Mouse (Mus musculus) liver (tissue): ENCODE results near the gene Nck1.

ENCODE experiments used
- DNase-seq: peaks from one replicate; pipeline ENCODE4 v3.0.0-alpha.2; 2020; ENCODE audit warnings: mixed read lengths

Gene Nck1

GRCm38 (mm10) chr9:100468151-100468550, 77.8 kb downstream of the Nck1 start:
- DNase-seq, result no peak

- DNase-seq, result no peak
Measured at GRCm38 (mm10) chr9:100467653-100468052, 78.3 kb downstream of the Nck1 start.

- DNase-seq, result no peak
Measured at GRCm38 (mm10) chr9:100466743-100467142, 79.2 kb downstream of the Nck1 start.

GRCm38 (mm10) chr9:100465988-100466387, 79.9 kb downstream of the Nck1 start:
- no peak for DNase-seq

- DNase-seq, result no peak
Measured at GRCm38 (mm10) chr9:100465380-100465779, 80.6 kb downstream of the Nck1 start.

GRCm38 (mm10) chr9:100463771-100464170, 82.2 kb downstream of the Nck1 start:
- no peak for DNase-seq

GRCm38 (mm10) chr9:100462098-100462497, 83.8 kb downstream of the Nck1 start:
- no peak for DNase-seq

GRCm38 (mm10) chr9:100461671-100462070, 84.3 kb downstream of the Nck1 start:
- no peak for DNase-seq

- no peak for DNase-seq
Measured at GRCm38 (mm10) chr9:100460203-100460602, 85.7 kb downstream of the Nck1 start.

- DNase-seq, result no peak
Measured at GRCm38 (mm10) chr9:100457971-100458681, 87.8 kb downstream of the Nck1 start.

GRCm38 (mm10) chr9:100454664-100454993, 91.3 kb downstream of the Nck1 start:
- DNase-seq, result peak; percentile 16

- peak; percentile 61 for DNase-seq
Measured at GRCm38 (mm10) chr9:100453944-100454663, 91.8 kb downstream of the Nck1 start.

GRCm38 (mm10) chr9:100452432-100452831, 93.5 kb downstream of the Nck1 start:
- DNase-seq, result no peak

GRCm38 (mm10) chr9:100446059-100446686, 99.8 kb downstream of the Nck1 start:
- DNase-seq, result peak; percentile 70
